Mouse (Mus musculus): Measurements from ENCODE around the gene Ppp1r3f. TPM values are rescaled to one million over a fixed set of nuclear protein-coding genes. Genes with fewer than 3 reads are reported as not detected.

The Ppp1r3f gene
- polyA plus RNA-seq, 1 experiment from 2014 or later = 2.4 TPM

- Histone ChIP-seq H3K9me3 (no peaks in the 10 kb centered on the region), H3K9ac (replicated peaks) (no peak overlapping the region), H3K27ac (no peak overlapping the region), H3K4me3 (replicated peaks) (no peak overlapping the region), H3K27me3 (no peaks in the 10 kb centered on the region), H3K36me3 (no peaks in the 10 kb centered on the region), H3K4me2 (no peak overlapping the region), H3K4me1 (replicated peaks) (no peaks in the 10 kb centered on the region)
- 26% methylated on average over 3 of the region's 3 CpGs for WGBS
- no peak for ATAC-seq (ENCODE audit: insufficient number of reproducible peaks, insufficient read depth, low FRiP score, low TSS enrichment, low read depth)
Observed at GRCm38 (mm10) chrX:7524961-7525360, 49.1 kb downstream of the Ppp1r3f start.

Other genes starting within 250 kb of the Ppp1r3f start
- 1.3 and 1.4 TPM in 2 replicates for gene Usp27x, start 198.5 kb downstream of the Ppp1r3f start, polyA plus RNA-seq (2016; fragmentation: Nextera tagmentation; extraction: Ambion mirVana)
- gene Foxp3, start 639 bp downstream of the Ppp1r3f start, polyA plus RNA-seq (2016; fragmentation: Nextera tagmentation; extraction: Ambion mirVana) = 0.06 TPM in 1 of 2 replicates, not detected in the other
- gene Ccdc22, start 31.2 kb upstream of the Ppp1r3f start, polyA plus RNA-seq (2016; fragmentation: Nextera tagmentation; extraction: Ambion mirVana) = 31.2 and 32.8 TPM in 2 replicates
- not detected in 2 replicates for gene Cacna1f, start 32.8 kb upstream of the Ppp1r3f start, polyA plus RNA-seq (2016; fragmentation: Nextera tagmentation; extraction: Ambion mirVana)
- 0.83 and 1.1 TPM in 2 replicates for gene Syp, start 64.2 kb upstream of the Ppp1r3f start, polyA plus RNA-seq (2016; fragmentation: Nextera tagmentation; extraction: Ambion mirVana)
- 7.2 and 7.4 TPM in 2 replicates for gene Prickle3, start 83.0 kb upstream of the Ppp1r3f start, polyA plus RNA-seq (2016; fragmentation: Nextera tagmentation; extraction: Ambion mirVana)
- gene Plp2, start 97.1 kb upstream of the Ppp1r3f start, polyA plus RNA-seq (2016; fragmentation: Nextera tagmentation; extraction: Ambion mirVana) = 68.9 and 76.6 TPM in 2 replicates
- 0.31 TPM in 1 of 2 replicates, not detected in the other for gene Magix, start 107.0 kb upstream of the Ppp1r3f start, polyA plus RNA-seq (2016; fragmentation: Nextera tagmentation; extraction: Ambion mirVana)
- 42.9 and 43.2 TPM in 2 replicates for gene Gpkow, start 122.8 kb upstream of the Ppp1r3f start, polyA plus RNA-seq (2016; fragmentation: Nextera tagmentation; extraction: Ambion mirVana)
- gene Wdr45, start 140.1 kb upstream of the Ppp1r3f start, polyA plus RNA-seq (2016; fragmentation: Nextera tagmentation; extraction: Ambion mirVana) = 27.5 and 29.1 TPM in 2 replicates
- gene Gm45208, start 148.0 kb upstream of the Ppp1r3f start, polyA plus RNA-seq (2016; fragmentation: Nextera tagmentation; extraction: Ambion mirVana) = 0.96 TPM in 1 of 2 replicates, not detected in the other
- gene Praf2, start 154.2 kb upstream of the Ppp1r3f start, polyA plus RNA-seq (2016; fragmentation: Nextera tagmentation; extraction: Ambion mirVana) = 66.5 and 70.9 TPM in 2 replicates
- 22.5 and 24.8 TPM in 2 replicates for gene Ccdc120, start 176.6 kb upstream of the Ppp1r3f start, polyA plus RNA-seq (2016; fragmentation: Nextera tagmentation; extraction: Ambion mirVana)
- 27.7 and 30.4 TPM in 2 replicates for gene Tfe3, start 188.3 kb upstream of the Ppp1r3f start, polyA plus RNA-seq (2016; fragmentation: Nextera tagmentation; extraction: Ambion mirVana)
- 43.5 and 44.7 TPM in 2 replicates for gene Gripap1, start 215.5 kb upstream of the Ppp1r3f start, polyA plus RNA-seq (2016; fragmentation: Nextera tagmentation; extraction: Ambion mirVana)
- gene Kcnd1, start 248.0 kb upstream of the Ppp1r3f start, polyA plus RNA-seq (2016; fragmentation: Nextera tagmentation; extraction: Ambion mirVana) = 0.80 and 0.90 TPM in 2 replicates

Measured in limb, embryonic 12.5 days (tissue).